Mouse (Mus musculus) gastrocnemius, postnatal 36 days (tissue): Measurements from ENCODE around the gene Ehd4. TPM values are rescaled to one million over a fixed set of nuclear protein-coding genes. Genes with fewer than 3 reads are reported as not detected.

Experiments used
- DNase-seq, 2 experiments: peaks; one replicate each; pipeline ENCODE4 v3.0.0; 2022
- intact Hi-C: fragments of 180-260 bp; cut with DNase I; formaldehyde crosslinking; loops from one replicate; pipeline ENCODE4 v1.15.1; 2025
- total RNA-seq, 2 experiments: library from RNA; stranded (reverse); gene quantifications; 2 replicates each; pipeline ENCODE4 v1.2.3; 2021

Gene Ehd4
- total RNA-seq, 2 experiments from 2014 or later: 35.9 to 40.7 TPM

- intact Hi-C loops: no loop called here
- DNase-seq: no peak
Measured at GRCm38 (mm10) chr2:120114977-120115376, 39.4 kb downstream of the Ehd4 start.

- DNase-seq: no peak
- intact Hi-C loops: no loop called here
Measured at GRCm38 (mm10) chr2:120113963-120114362, 40.4 kb downstream of the Ehd4 start.

- intact Hi-C loops: no loop called here
Measured at GRCm38 (mm10) chr2:120113476-120113875, 40.9 kb downstream of the Ehd4 start.

GRCm38 (mm10) chr2:120111596-120111995 lies 42.8 kb downstream of the Ehd4 start:
- no peak for DNase-seq
- intact Hi-C loops: no loop called here

More at GRCm38 (mm10) chr2:120113476-120113875, 40.9 kb downstream of the Ehd4 start:
- DNase-seq: no peak

GRCm38 (mm10) chr2:120111172-120111571 lies 43.2 kb downstream of the Ehd4 start:
- intact Hi-C loops: no loop called here
- DNase-seq: no peak

- intact Hi-C loops: no loop called here
- no peak for DNase-seq
Measured at GRCm38 (mm10) chr2:120108077-120108476, 46.3 kb downstream of the Ehd4 start.

- intact Hi-C loops: no loop called here
- DNase-seq: no peak
Measured at GRCm38 (mm10) chr2:120107446-120107845, 47.0 kb downstream of the Ehd4 start.

GRCm38 (mm10) chr2:120106397-120106973 lies 47.9 kb downstream of the Ehd4 start:
- intact Hi-C loops: no loop called here
- DNase-seq: no peak

GRCm38 (mm10) chr2:120105861-120106260 lies 48.5 kb downstream of the Ehd4 start:
- intact Hi-C loops: no loop called here
- DNase-seq: no peak

- DNase-seq: peak in 1 of 2 experiments; percentile 50
- intact Hi-C loops: no loop called here
Measured at GRCm38 (mm10) chr2:120102881-120103280, 51.5 kb downstream of the Ehd4 start.

- no peak for DNase-seq
- intact Hi-C loops: no loop called here
Measured at GRCm38 (mm10) chr2:120102450-120102849, 52.0 kb downstream of the Ehd4 start.

- intact Hi-C loops: no loop called here
- DNase-seq: no peak
Measured at GRCm38 (mm10) chr2:120101961-120102360, 52.4 kb downstream of the Ehd4 start.

GRCm38 (mm10) chr2:120099886-120100285 lies 54.5 kb downstream of the Ehd4 start:
- intact Hi-C loops: no loop called here
- peak in 1 of 2 experiments; percentile 27 for DNase-seq

- no peak for DNase-seq
- intact Hi-C loops: no loop called here
Measured at GRCm38 (mm10) chr2:120099263-120099662, 55.1 kb downstream of the Ehd4 start.

GRCm38 (mm10) chr2:120098781-120099202 lies 55.6 kb downstream of the Ehd4 start:
- DNase-seq: no peak
- intact Hi-C loops: no loop called here

GRCm38 (mm10) chr2:120097868-120098267 lies 56.5 kb downstream of the Ehd4 start:
- intact Hi-C loops: no loop called here
- DNase-seq: no peak

GRCm38 (mm10) chr2:120096711-120097110 lies 57.7 kb downstream of the Ehd4 start:
- intact Hi-C loops: no loop called here
- no peak for DNase-seq

- intact Hi-C loops: no loop called here
- DNase-seq: no peak
Measured at GRCm38 (mm10) chr2:120096191-120096590, 58.2 kb downstream of the Ehd4 start.

- DNase-seq: no peak
- intact Hi-C loops: no loop called here
Measured at GRCm38 (mm10) chr2:120095171-120095570, 59.2 kb downstream of the Ehd4 start.

GRCm38 (mm10) chr2:120093671-120094430 lies 60.6 kb downstream of the Ehd4 start:
- DNase-seq: no peak

GRCm38 (mm10) chr2:120090979-120091378 lies 63.4 kb downstream of the Ehd4 start:
- no peak for DNase-seq
- intact Hi-C loops: no loop called here

More at GRCm38 (mm10) chr2:120093671-120094430, 60.6 kb downstream of the Ehd4 start:
- intact Hi-C loops: no loop called here

GRCm38 (mm10) chr2:120087897-120088296 lies 66.5 kb downstream of the Ehd4 start:
- DNase-seq: no peak
- intact Hi-C loops: no loop called here
